Mouse (Mus musculus): Measurements from ENCODE around the gene Hepacam.
A peak's percentile ranks its signal among the peaks of the same experiment; 100 is the strongest.

DNA sequence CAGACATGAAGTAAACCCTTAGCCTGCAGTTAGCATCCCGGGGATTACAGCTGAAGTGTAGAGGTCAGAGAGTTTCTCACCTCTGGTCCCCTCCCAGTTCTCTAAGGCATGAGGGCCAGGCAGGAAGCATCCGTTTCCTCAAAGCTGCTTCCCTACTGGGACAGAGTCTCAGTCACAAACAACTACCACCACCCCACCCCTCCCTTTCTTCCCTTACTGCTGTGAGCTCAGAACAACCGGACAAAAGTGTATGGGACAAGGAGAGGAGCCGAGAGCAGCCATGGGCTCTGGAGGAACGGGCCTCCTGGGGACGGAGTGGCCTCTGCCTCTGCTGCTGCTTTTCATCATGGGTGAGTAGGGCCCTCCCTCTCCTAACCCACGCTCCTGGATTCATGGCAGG is 34.7 kb downstream of the Hepacam start, which contains the start of gene Robo4:
- TF ChIP-seq CTCF (IDR thresholded peaks at IDR 0.05; ENCODE audit: extremely low read depth, insufficient read length, insufficient replicate concordance, low read depth, low read length) (no peak), POLR2A (IDR thresholded peaks at IDR 0.05; ENCODE audit: low read depth, low read length) (peak; percentile 36; the same call in 1 of the 2 replicates)
